Mouse (Mus musculus): ENCODE results near the gene Adcy9. TPM values are rescaled to one million over a fixed set of nuclear protein-coding genes. Genes with fewer than 3 reads are reported as not detected.

The Adcy9 gene
- total and polyA plus RNA-seq, 3 experiments, result 3.0 to 4.3 TPM; not detected in 1

GRCm38 (mm10) chr16:4312018-4312417 is 108.3 kb downstream of the Adcy9 start:
- H3K9me3 ChIP-seq (replicated peaks; ENCODE audit: insufficient read depth, low read length), result no peaks in the 10 kb centered on the region
- H3K9ac ChIP-seq (ENCODE audit: control insufficient read depth, low read depth, low read length, poor library complexity, severe bottlenecking), result no peak overlapping the region
- TF ChIP-seq CTCF (IDR thresholded peaks at IDR 0.05 in 2 of 3, conservative IDR thresholded peaks at IDR 0.05 in 1 of 3; ENCODE audit: control insufficient read depth in 1 of 3, insufficient read depth in 1 of 3, low read depth in 2 of 3, low read length in 3 of 3, poor library complexity in 1 of 3, severe bottlenecking in 1 of 3) (no peak), USF1 (IDR thresholded peaks at IDR 0.05; ENCODE audit: low read depth, low read length) (no peak), POLR2A (IDR thresholded peaks at IDR 0.05; ENCODE audit: control insufficient read depth in 1 of 2, insufficient read depth in 1 of 2, low read depth in 1 of 2, low read length in 2 of 2, poor library complexity in 1 of 2) (no peak), GATA1 (IDR thresholded peaks at IDR 0.05; ENCODE audit: low read depth, low read length) (no peak), RCOR1 (IDR thresholded peaks at IDR 0.05; ENCODE audit: low read depth, low read length) (no peak), USF2 (IDR thresholded peaks at IDR 0.05; ENCODE audit: borderline replicate concordance in 1 of 2, insufficient read depth in 1 of 2, low read depth in 1 of 2, low read length in 2 of 2) (no peak), EP300 (IDR thresholded peaks at IDR 0.05; ENCODE audit: low read depth in 1 of 2, low read length in 2 of 2) (no peak), CHD1 (IDR thresholded peaks at IDR 0.05; ENCODE audit: low read depth, low read length) (no peak), SMC3 (IDR thresholded peaks at IDR 0.05; ENCODE audit: low read depth, low read length) (no peak), MYC (IDR thresholded peaks at IDR 0.05; ENCODE audit: low read depth, low read length) (no peak), TCF12 (IDR thresholded peaks at IDR 0.05; ENCODE audit: low read depth, low read length) (no peak), ZC3H11A (IDR thresholded peaks at IDR 0.05; ENCODE audit: low read depth, low read length) (no peak), E2F4 (IDR thresholded peaks at IDR 0.05; ENCODE audit: borderline replicate concordance, low read depth, low read length) (no peak)
- H3K79me2 ChIP-seq (ENCODE audit: control insufficient read depth, insufficient read depth, low read length, poor library complexity), result no peaks in the 10 kb centered on the region
- H3K4me1 ChIP-seq (ENCODE audit: control insufficient read depth in 1 of 2, insufficient read depth in 2 of 2, low read length in 2 of 2), result peaks cover 7% of the 10 kb centered on the region in 2 experiments
- H3K27me3 ChIP-seq (ENCODE audit: control insufficient read depth in 1 of 2, insufficient read depth in 2 of 2, low read length in 2 of 2), result no peaks in the 10 kb centered on the region
- DNase-seq (ENCODE audit: low read depth, low spot score), result no peak
- peaks cover 0 to 8% of the 10 kb centered on the region in 2 experiments; a peak in 3 of 4 replicates for H3K36me3 ChIP-seq (ENCODE audit: control insufficient read depth in 1 of 2, insufficient read depth in 2 of 2, low read length in 2 of 2)
- H3K4me3 ChIP-seq (ENCODE audit: control insufficient read depth in 1 of 2, insufficient read depth in 1 of 2, low read depth in 2 of 2, low read length in 2 of 2), result no peak overlapping the region
- no peak overlapping the region for H3K27ac ChIP-seq (ENCODE audit: control insufficient read depth, low read depth, low read length)

DNA sequence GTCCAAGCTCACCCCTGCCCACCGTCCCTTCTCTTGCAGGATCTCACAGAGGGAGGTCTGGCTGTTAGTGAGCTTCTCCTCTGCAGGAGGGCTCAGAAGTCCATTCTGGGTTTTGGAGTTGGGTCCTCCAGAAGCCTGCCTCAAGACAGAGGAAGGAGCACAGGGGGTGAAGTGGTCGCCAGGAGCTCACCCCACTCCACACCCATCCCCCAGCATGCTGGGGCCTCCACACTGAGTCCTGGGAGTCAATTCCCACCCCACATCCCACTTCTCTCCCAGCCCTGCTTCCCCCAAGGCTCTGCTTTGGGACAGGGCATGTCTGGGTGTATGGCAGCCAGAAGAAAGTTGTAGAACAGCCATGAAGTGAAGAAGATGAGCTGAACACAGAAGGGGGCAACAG is 108.7 kb downstream of the Adcy9 start:
- Histone ChIP-seq H3K4me3 (ENCODE audit: control insufficient read depth in 1 of 2, insufficient read depth in 1 of 2, low read depth in 2 of 2, low read length in 2 of 2) (no peak overlapping the region), H3K9ac (ENCODE audit: control insufficient read depth, low read depth, low read length, poor library complexity, severe bottlenecking) (no peak overlapping the region), H3K36me3 (ENCODE audit: control insufficient read depth in 1 of 2, insufficient read depth in 2 of 2, low read length in 2 of 2) (peaks cover 0 to 8% of the 10 kb centered on the region in 2 experiments; a peak in 3 of 4 replicates), H3K27ac (ENCODE audit: control insufficient read depth, low read depth, low read length) (no peak overlapping the region), H3K79me2 (ENCODE audit: control insufficient read depth, insufficient read depth, low read length, poor library complexity) (no peaks in the 10 kb centered on the region), H3K9me3 (replicated peaks; ENCODE audit: insufficient read depth, low read length) (no peaks in the 10 kb centered on the region), H3K4me1 (ENCODE audit: control insufficient read depth in 1 of 2, insufficient read depth in 2 of 2, low read length in 2 of 2) (peaks cover 7% of the 10 kb centered on the region in 2 experiments), H3K27me3 (ENCODE audit: control insufficient read depth in 1 of 2, insufficient read depth in 2 of 2, low read length in 2 of 2) (no peaks in the 10 kb centered on the region)
- TF ChIP-seq USF2 (IDR thresholded peaks at IDR 0.05; ENCODE audit: borderline replicate concordance in 1 of 2, insufficient read depth in 1 of 2, low read depth in 1 of 2, low read length in 2 of 2), result no peak
- no peak for TF ChIP-seq CHD1 (IDR thresholded peaks at IDR 0.05; ENCODE audit: low read depth, low read length)
- TF ChIP-seq TAL1 (IDR thresholded peaks at IDR 0.05; ENCODE audit: low read length), result no peak
- TF ChIP-seq UBTF (IDR thresholded peaks at IDR 0.05; ENCODE audit: borderline replicate concordance, insufficient read depth, low read depth, low read length), result no peak
- TF ChIP-seq ZC3H11A (IDR thresholded peaks at IDR 0.05; ENCODE audit: low read depth, low read length), result no peak
- TF ChIP-seq JUND (IDR thresholded peaks at IDR 0.05; ENCODE audit: low read depth, low read length), result no peak
- no peak for TF ChIP-seq ETS1 (IDR thresholded peaks at IDR 0.05; ENCODE audit: low read depth, low read length)
- TF ChIP-seq GATA1 (IDR thresholded peaks at IDR 0.05; ENCODE audit: low read depth, low read length), result no peak
- TF ChIP-seq MEF2A (IDR thresholded peaks at IDR 0.05; ENCODE audit: extremely low read depth, insufficient replicate concordance, low read depth, low read length, poor library complexity, severe bottlenecking), result no peak
- no peak for TF ChIP-seq NELFE (IDR thresholded peaks at IDR 0.05; ENCODE audit: low read depth, low read length)
- no peak for TF ChIP-seq CTCF (IDR thresholded peaks at IDR 0.05 in 2 of 3, conservative IDR thresholded peaks at IDR 0.05 in 1 of 3; ENCODE audit: control insufficient read depth in 1 of 3, insufficient read depth in 1 of 3, low read depth in 2 of 3, low read length in 3 of 3, poor library complexity in 1 of 3, severe bottlenecking in 1 of 3)
- no peak for TF ChIP-seq EP300 (IDR thresholded peaks at IDR 0.05; ENCODE audit: low read depth in 1 of 2, low read length in 2 of 2)
- no peak for TF ChIP-seq MXI1 (IDR thresholded peaks at IDR 0.05; ENCODE audit: low read depth, low read length)
- no peak for TF ChIP-seq TBP (IDR thresholded peaks at IDR 0.05; ENCODE audit: low read depth, low read length)
- TF ChIP-seq ELF1 (IDR thresholded peaks at IDR 0.05; ENCODE audit: low read depth, low read length), result no peak
- TF ChIP-seq MYB (IDR thresholded peaks at IDR 0.05; ENCODE audit: low read depth, low read length), result no peak
- TF ChIP-seq MAFK (IDR thresholded peaks at IDR 0.05; ENCODE audit: borderline replicate concordance, low read depth, low read length), result no peak
- DNase-seq (ENCODE audit: low read depth, low spot score), result no peak

Data from MEL (cell line).